Mouse (Mus musculus) liver, embryonic 14.5 days (tissue): Measurements from ENCODE around the gene Caap1. TPM values are rescaled to one million over a fixed set of nuclear protein-coding genes. Genes with fewer than 3 reads are reported as not detected.

Experiments used
- ATAC-seq: fragments of 200-750 bp; cut with Nextera tagmentation; 2 replicates; pipeline ENCODE4 v1.8.0; 2017; ENCODE audit warnings: moderate number of reproducible peaks, mild to moderate bottlenecking, moderate library complexity; ENCODE audit not compliant: insufficient read depth
- DNase-seq, 3 experiments: peaks; one replicate each; pipeline ENCODE4 v3.0.0-alpha.2; 2012 to 2013; ENCODE audit warnings: low read depth in 3 of 3, low spot score in 3 of 3
- H3K27ac ChIP-seq: fragments of 300-500 bp; sonication (generic); 2 replicates; pipeline ENCODE4 v1.5.1; 2014; ENCODE audit warnings: moderate library complexity, mild to moderate bottlenecking, control low read depth, inconsistent platforms
- H3K27me3 ChIP-seq: fragments of 300-500 bp; sonication (generic); 2 replicates; pipeline ENCODE4 v1.6.1; 2014; ENCODE audit warnings: mild to moderate bottlenecking, low read length, moderate library complexity; ENCODE audit not compliant: control insufficient read depth, insufficient read depth
- H3K36me3 ChIP-seq: fragments of 300-500 bp; sonication (generic); replicated peaks from 2 replicates; pipeline ENCODE4 v1.6.1; 2014; ENCODE audit warnings: low read depth; ENCODE audit not compliant: control insufficient read depth, insufficient read depth
- H3K4me1 ChIP-seq, 2 experiments: fragments of 200-500 bp in 1 of 2; fragments of 300-500 bp in 1 of 2; sonication (generic) in 1 of 2; replicated peaks; 2 replicates each; pipeline ENCODE4 v1.6.1; 2012 to 2014; ENCODE audit warnings: antibody characterized with exemption in 1 of 2, inconsistent platforms in 1 of 2, low read length in 1 of 2; ENCODE audit not compliant: control insufficient read depth in 2 of 2, insufficient read depth in 2 of 2
- H3K4me2 ChIP-seq: fragments of 300-500 bp; sonication (generic); 2 replicates; pipeline ENCODE4 v1.6.1; 2014; ENCODE audit warnings: low read depth, mild to moderate bottlenecking, control low read depth, moderate library complexity
- H3K4me3 ChIP-seq, 2 experiments: fragments of 200-500 bp in 1 of 2; fragments of 300-500 bp in 1 of 2; sonication (generic) in 1 of 2; 2 replicates each; pipeline ENCODE4 v1.5.1; 2012 to 2014; ENCODE audit warnings: low read depth in 2 of 2, low read length in 2 of 2, mild to moderate bottlenecking in 2 of 2, control low read depth in 1 of 2, inconsistent platforms in 1 of 2, moderate library complexity in 1 of 2; ENCODE audit not compliant: insufficient read depth in 1 of 2
- H3K9ac ChIP-seq: fragments of 300-500 bp; sonication (generic); replicated peaks from 2 replicates; pipeline ENCODE4 v1.6.1; 2014; ENCODE audit warnings: mild to moderate bottlenecking, control low read depth, moderate library complexity
- H3K9me3 ChIP-seq: fragments of 300-500 bp; sonication (generic); 2 replicates; pipeline ENCODE4 v1.6.1; 2016; ENCODE audit warnings: low read length, mixed read lengths; ENCODE audit not compliant: control insufficient read depth
- CTCF ChIP-seq: IDR thresholded peaks from 2 replicates; pipeline ENCODE4 v1.5.1; 2016; ENCODE audit warnings: antibody characterized with exemption, low read depth, control low read depth
- EP300 ChIP-seq: IDR thresholded peaks from 2 replicates; pipeline ENCODE4 v1.6.1; 2016; ENCODE audit warnings: antibody characterized with exemption, low read depth
- WGBS: fragments of 180-500 bp; shearing (Covaris S2); extraction: QIAGEN DNeasy Blood & Tissue Kit; methylation state at CpG from one replicate; pipeline ENCODE4 v1.1.7; 2014; ENCODE audit not compliant: insufficient replicate concordance; 5-methylcytosine and 5-hydroxymethylcytosine counted together
- polyA plus RNA-seq, 2 experiments: library from polyadenylated mRNA; depleted of rRNA in 1 of 2; stranded (reverse) in 1 of 2; unstranded in 1 of 2; fragments of >200 nt; fragmentation: Nextera tagmentation in 1 of 2; extraction: Ambion mirVana in 1 of 2; gene quantifications; 2 replicates each; pipeline versions ENCODE4 v1.2.1 to v1.2.3; 2012 to 2014

The Caap1 gene
- polyA plus RNA-seq, 2 experiments: 5.4 to 9.7 TPM

GRCm38 (mm10) chr4:94602496-94603030 lies 46.0 kb upstream of the Caap1 start:
- H3K4me1 ChIP-seq: peaks cover 2 to 4% of the 10 kb centered on the region in 2 experiments; a peak in 2 of 4 replicates
- H3K4me3 ChIP-seq: peak overlapping the region; percentile 64 to 91
- under 1% methylated on average over 33 of the region's 33 CpGs for WGBS
- peak overlapping the region; percentile 89 for H3K4me2 ChIP-seq
- ATAC-seq: peak; percentile 75
- H3K36me3 ChIP-seq: no peaks in the 10 kb centered on the region
- no peaks in the 10 kb centered on the region for H3K27me3 ChIP-seq
- peak in 2 of 3 experiments; percentile 9 to 16 for DNase-seq
- peak overlapping the region; percentile 0 for H3K27ac ChIP-seq
- peak overlapping the region; percentile 62 for H3K9ac ChIP-seq
- TF ChIP-seq CTCF (no peak), EP300 (no peak)
- no peaks in the 10 kb centered on the region for H3K9me3 ChIP-seq

GRCm38 (mm10) chr4:94601395-94601794 lies 44.8 kb upstream of the Caap1 start:
- H3K27ac ChIP-seq: no peak overlapping the region
- H3K9ac ChIP-seq: no peak overlapping the region
- 65% methylated on average over 4 of the region's 4 CpGs for WGBS
- no peaks in the 10 kb centered on the region for H3K27me3 ChIP-seq
- peak; percentile 32; the same call in 1 of the 2 replicates for TF ChIP-seq CTCF
- no peak for TF ChIP-seq EP300
- ATAC-seq: no peak
- peak overlapping the region in 1 of 2 experiments; percentile 64; a peak in 2 of 4 replicates for H3K4me3 ChIP-seq
- H3K4me1 ChIP-seq: peaks cover 2 to 4% of the 10 kb centered on the region in 2 experiments; a peak in 2 of 4 replicates
- H3K36me3 ChIP-seq: no peaks in the 10 kb centered on the region
- H3K4me2 ChIP-seq: peak overlapping the region; percentile 89
- H3K9me3 ChIP-seq: no peaks in the 10 kb centered on the region
- DNase-seq: peak in 1 of 3 experiments; percentile 4

- Histone ChIP-seq H3K27ac (no peak overlapping the region), H3K4me2 (no peak overlapping the region), H3K4me1 (peaks cover 2 to 4% of the 10 kb centered on the region in 2 experiments; a peak in 2 of 4 replicates), H3K4me3 (no peak overlapping the region), H3K9me3 (no peaks in the 10 kb centered on the region), H3K36me3 (no peaks in the 10 kb centered on the region), H3K9ac (no peak overlapping the region), H3K27me3 (no peaks in the 10 kb centered on the region)
- TF ChIP-seq CTCF: no peak
- TF ChIP-seq EP300: no peak
- ATAC-seq (no peak), DNase-seq (no peak)
Measured at GRCm38 (mm10) chr4:94592709-94593108, 36.1 kb upstream of the Caap1 start.

- 29% methylated on average over 4 of the region's 4 CpGs for WGBS
- peaks cover 2 to 4% of the 10 kb centered on the region in 2 experiments; a peak in 2 of 4 replicates for H3K4me1 ChIP-seq
- no peaks in the 10 kb centered on the region for H3K9me3 ChIP-seq
- no peak overlapping the region for H3K27ac ChIP-seq
- no peak overlapping the region for H3K4me2 ChIP-seq
- no peaks in the 10 kb centered on the region for H3K27me3 ChIP-seq
- 0 out of 2 replicates have a peak, but pooled peaks have one; percentile 23 for ATAC-seq
- TF ChIP-seq CTCF (no peak), EP300 (no peak)
- no peak overlapping the region for H3K9ac ChIP-seq
- no peak for DNase-seq
- H3K36me3 ChIP-seq: no peaks in the 10 kb centered on the region
- H3K4me3 ChIP-seq: no peak overlapping the region
Measured at GRCm38 (mm10) chr4:94591765-94592381, 35.3 kb upstream of the Caap1 start.

GRCm38 (mm10) chr4:94572677-94573076 lies 16.1 kb upstream of the Caap1 start:
- TF ChIP-seq EP300: no peak
- TF ChIP-seq CTCF: no peak
- Histone ChIP-seq H3K4me3 (no peak overlapping the region), H3K27ac (no peak overlapping the region), H3K4me2 (no peak overlapping the region), H3K4me1 (no peaks in the 10 kb centered on the region), H3K9me3 (no peaks in the 10 kb centered on the region), H3K9ac (no peak overlapping the region), H3K27me3 (no peaks in the 10 kb centered on the region), H3K36me3 (peaks cover 3% of the 10 kb centered on the region)
- WGBS: 86% methylated on average over 4 of the region's 4 CpGs
- DNase-seq: no peak
- ATAC-seq: no peak
